Mouse (Mus musculus): Measurements from ENCODE around the gene Gda.

Gda gene

DNA sequence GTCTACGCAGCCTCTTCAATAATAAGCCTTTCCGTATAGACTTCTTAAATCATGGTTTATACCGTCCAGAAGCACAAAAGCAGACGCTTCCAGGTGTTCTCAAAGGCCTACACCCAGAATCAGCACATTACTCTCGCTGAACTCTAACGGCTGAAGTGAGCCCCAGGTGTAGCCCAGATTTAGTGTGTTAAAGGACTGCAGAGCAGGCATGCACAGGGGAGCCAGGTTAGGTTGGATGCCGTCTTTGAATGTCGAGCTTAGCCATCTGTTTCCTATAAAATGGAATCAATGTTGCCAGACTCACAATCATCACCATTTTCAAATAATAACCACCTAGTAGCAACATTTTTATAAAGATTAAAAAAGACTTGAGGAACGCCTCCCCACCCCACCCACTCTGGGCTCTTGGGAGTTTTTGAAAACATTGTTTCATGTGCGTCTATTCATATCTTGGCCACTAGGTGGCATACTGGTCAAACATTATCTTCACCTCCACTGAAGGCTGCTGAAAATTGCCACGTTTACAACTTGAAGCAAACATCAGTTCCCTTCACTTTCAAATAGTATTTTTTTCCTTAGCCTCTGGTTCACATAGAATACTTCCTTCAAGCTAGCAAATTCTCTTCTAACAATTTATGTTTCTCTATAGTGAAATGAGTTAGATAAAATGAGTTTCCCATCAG is 100.0 kb downstream of the Gda start:
- peak in 1 of 2 experiments; percentile 62 for DNase-seq (ENCODE audit: low spot score in 2 of 2)

- DNase-seq (ENCODE audit: low spot score in 2 of 2), result no peak
Measured at GRCm38 (mm10) chr19:21372395-21373072, 100.7 kb downstream of the Gda start.

GRCm38 (mm10) chr19:21371337-21371736 is 101.9 kb downstream of the Gda start:
- no peak for DNase-seq (ENCODE audit: low spot score in 2 of 2)

DNA sequence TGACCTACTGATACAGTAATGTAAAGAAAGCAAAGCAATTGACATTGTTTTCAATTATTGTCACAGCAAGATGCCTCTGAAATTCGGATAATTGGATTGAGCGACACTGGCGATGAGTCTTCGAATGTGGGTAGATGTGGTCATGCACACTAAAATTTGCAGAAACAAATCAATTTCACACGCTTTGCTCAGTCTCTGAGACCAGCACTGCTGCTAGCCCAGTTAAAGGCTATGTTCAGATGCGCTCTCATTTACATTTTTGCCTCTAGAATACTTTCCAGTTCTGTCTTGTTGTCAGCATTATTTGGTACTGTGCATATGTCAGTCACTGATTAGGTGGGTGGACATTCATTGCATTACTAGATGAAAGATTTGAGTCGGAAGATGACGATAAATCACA is 102.5 kb downstream of the Gda start:
- no peak for DNase-seq (ENCODE audit: low spot score in 2 of 2)

DNA sequence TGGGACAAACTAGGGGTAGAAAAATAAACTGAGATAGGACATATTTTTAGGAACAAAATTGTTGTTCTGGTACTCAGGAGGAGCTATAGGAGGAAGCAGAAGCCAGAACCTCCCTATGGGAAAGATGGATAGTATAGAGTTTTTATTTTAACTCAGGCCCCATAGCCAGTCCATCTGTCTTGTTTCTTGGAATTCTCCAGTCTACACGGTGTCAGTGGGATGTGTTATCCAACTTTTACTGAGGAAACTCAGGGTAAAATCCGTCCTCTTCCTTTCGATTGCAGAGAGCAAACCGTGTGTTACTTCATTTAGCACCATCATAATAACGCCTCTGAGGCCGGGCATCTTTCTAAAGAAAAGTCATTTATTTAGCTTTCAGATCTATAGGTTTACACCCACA is 104.1 kb downstream of the Gda start:
- no peak for DNase-seq (ENCODE audit: low spot score in 2 of 2)

DNA sequence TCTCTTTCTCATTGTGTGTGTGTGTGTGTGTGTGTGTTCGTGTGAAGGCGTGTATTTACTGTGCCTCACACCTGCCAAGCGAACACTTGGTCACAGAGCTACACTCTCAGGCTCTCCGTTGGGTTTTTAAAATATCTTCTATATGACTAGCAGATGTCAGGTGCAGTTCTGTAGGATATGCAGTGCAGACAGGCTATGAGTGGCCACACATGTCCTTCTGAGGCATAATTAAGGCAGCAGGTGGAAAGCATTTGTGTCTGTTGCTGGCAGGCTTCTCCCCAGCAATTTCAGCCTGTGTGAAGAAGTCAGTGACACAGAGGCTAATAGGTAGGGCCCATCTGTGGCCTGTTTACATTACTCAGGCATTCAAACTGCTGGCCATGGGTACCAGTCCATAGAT is 104.7 kb downstream of the Gda start:
- DNase-seq (ENCODE audit: low spot score in 2 of 2), result no peak

DNA sequence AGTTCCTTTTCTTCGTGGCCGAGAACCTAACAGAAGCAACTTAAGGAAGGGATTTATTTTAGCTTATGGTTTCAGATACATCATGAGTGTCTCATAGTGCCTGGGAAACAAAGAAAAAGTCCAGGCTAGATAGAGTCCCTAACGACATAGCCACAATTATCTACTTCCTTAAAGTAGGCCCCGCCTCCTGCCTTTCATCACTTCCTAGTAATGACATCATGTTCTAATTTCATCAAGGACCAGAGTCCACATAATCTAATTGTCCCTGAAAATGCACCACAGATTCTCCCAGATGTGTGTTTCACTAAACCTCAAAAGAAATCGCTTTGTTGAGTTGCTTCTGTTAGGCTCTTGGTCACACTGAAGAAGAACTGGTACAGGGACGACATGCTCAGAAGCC is 115.5 kb downstream of the Gda start:
- DNase-seq (ENCODE audit: low spot score in 2 of 2), result no peak

DNA sequence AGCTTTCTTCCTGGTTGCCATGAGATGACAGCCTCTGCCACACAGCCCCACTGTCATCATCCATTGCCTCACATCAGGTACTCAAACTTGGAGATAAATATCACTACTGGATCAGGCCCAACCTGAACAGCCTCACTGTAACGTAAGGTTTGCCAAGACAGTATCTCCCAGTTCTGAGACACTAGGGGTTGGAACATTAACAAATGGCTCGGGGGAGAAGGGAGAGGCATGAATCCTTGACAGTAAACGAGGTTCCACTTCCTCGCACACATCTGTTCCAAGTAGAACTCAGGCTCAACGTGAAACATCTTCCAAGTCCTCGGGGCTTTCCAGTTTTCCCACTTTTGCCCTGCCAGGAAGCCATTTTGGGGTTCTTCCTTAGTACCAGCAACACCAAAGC is 123.6 kb downstream of the Gda start:
- no peak for DNase-seq (ENCODE audit: low spot score in 2 of 2)

GRCm38 (mm10) chr19:21346646-21347045 is 126.6 kb downstream of the Gda start:
- DNase-seq (ENCODE audit: low spot score in 2 of 2), result no peak
